Mouse (Mus musculus) cerebellum, adult 11 months (tissue): ENCODE data around the gene Slc23a2.
A peak's percentile ranks its signal among the peaks of the same experiment; 100 is the strongest.

Experiments used
- DNase-seq: peaks from one replicate; pipeline ENCODE4 v3.0.0; 2022

Slc23a2 gene

GRCm38 (mm10) chr2:132144971-132145691 lies at the start of gene Slc23a2:
Gene Slc23a2 (minus strand): TSS chr2:132145108.
- DNase-seq = peak; percentile 40

- no peak for DNase-seq
Observed at GRCm38 (mm10) chr2:132190602-132191161, 45.8 kb upstream of the Slc23a2 start.

GRCm38 (mm10) chr2:132183874-132184273 lies 39.0 kb upstream of the Slc23a2 start:
- no peak for DNase-seq

- no peak for DNase-seq
Observed at GRCm38 (mm10) chr2:132180463-132181205, 35.7 kb upstream of the Slc23a2 start.

DNA sequence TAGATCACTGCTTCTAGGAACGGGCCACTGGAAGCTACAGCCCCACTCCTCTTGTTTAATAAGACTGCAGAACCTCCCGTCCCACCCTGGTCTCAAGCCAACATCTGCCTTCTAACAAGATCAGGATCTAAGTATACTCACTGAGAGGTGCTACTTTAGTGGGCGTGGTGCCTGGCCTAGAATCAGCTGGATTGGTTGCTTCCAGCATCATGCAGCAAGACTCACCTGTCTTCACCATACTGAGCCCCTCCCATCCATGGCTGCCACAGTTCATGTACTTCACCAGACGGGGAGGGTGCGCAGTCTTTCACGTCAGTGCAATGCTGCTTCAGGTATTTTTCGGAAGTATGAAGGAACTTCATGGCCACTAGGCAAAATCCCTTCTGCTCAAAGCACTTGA lies 34.5 kb upstream of the Slc23a2 start:
- no peak for DNase-seq

DNA sequence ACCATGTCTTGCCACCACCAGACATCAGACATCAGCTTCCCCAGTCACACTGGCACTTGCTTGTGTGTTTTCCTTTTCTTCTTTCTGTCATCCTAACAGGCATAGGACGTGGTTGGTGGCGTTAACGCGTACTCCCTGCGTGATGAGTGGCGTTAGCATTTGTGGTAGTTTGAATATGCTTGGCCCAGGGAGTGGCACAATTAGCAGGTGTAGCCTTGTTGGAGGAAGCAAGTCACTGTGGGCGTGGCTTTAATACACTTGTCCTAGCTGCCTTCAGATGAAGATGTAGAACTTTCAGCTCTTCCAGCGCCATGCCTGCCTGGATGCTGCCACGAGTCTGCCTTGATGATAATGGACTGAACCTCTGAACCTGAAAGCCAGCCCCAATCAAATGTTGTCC lies 32.5 kb upstream of the Slc23a2 start:
- no peak for DNase-seq

- DNase-seq = no peak
Observed at GRCm38 (mm10) chr2:132176289-132176848, 31.5 kb upstream of the Slc23a2 start.

GRCm38 (mm10) chr2:132174048-132174447 lies 29.1 kb upstream of the Slc23a2 start:
- no peak for DNase-seq

DNA sequence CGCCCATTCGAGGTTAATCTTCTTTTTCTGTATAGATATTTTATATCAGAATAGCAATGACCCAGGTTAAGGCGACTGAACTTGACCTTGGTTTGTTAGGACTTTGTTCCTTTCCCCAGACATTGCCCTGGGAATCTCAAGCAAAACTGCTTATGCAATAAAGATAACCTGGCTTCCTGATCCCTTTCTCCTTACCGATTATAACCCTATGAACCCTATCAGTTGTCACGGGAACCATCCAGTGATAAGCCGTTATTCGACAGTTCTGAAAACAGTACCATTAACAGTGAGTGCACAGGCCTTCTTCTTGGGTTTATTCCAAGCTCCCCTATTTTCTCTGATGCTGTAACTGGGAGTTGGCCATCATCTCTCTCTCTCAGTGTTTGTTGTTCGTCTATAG lies 27.0 kb upstream of the Slc23a2 start:
- no peak for DNase-seq

- DNase-seq = no peak
Observed at GRCm38 (mm10) chr2:132169150-132169549, 24.2 kb upstream of the Slc23a2 start.

DNA sequence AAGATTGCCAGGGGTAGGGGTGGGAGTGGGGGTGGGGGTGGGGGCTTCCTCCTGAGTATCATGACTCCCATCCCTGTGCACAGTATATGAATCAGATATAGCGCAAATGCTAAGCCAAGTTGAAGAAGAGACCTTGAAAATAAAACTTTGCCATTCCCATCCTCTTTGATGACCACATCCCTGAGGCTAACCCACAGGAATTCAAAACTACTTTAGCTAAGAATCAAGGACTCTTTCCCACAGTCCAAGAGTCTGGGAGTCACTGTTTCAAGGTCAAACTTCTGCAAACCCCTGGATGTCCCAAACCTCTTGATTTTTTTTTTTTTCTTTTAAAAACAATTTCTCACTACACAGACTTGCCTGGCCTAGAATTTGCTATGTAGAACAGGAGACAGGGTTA lies 18.7 kb upstream of the Slc23a2 start:
- no peak for DNase-seq

GRCm38 (mm10) chr2:132157482-132157881 lies 12.6 kb upstream of the Slc23a2 start:
- DNase-seq = peak; percentile 29

DNA sequence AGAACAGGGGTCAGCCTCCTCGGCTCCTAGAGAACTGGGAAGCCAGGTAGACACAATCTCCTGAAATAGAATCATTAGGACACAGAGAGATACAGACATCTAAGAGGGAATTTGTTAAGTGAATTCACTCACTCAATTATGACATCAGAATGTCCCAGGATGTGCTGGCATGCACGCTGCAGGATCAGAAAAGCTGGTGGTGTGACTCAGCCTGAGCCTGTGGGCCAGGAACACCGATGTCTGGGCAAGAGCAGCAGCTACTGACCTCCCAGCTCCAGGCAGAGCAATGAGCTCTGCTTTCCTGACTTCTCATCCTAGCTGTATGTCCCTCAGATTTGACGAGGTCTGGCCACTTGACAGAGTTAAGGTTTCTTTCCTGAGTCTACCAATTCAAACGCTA lies 7.8 kb upstream of the Slc23a2 start:
- DNase-seq = no peak

GRCm38 (mm10) chr2:132151592-132151991 lies 6.7 kb upstream of the Slc23a2 start:
- DNase-seq = no peak

- DNase-seq = no peak
Observed at GRCm38 (mm10) chr2:132150926-132151325, 6.0 kb upstream of the Slc23a2 start.

DNA sequence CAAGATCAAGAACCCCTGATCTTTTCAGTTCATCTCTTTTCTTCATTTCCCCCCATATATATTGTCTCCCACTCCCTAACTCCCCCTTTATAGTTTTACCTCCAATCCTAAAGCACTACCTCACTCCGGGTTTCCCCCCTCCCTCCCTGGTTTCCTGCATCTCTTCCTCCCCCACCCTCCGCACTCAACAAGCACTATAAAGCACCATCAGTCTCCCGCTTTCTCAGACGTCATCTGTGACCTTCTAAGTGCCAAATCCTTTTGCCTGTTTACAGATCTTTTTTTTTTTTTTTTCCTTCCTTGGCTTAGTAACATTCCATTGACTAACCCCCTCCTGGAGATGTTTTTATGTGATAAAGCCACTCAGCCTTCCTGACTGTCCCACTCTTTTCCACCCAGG lies 1.6 kb upstream of the Slc23a2 start:
- DNase-seq = no peak

- DNase-seq = peak; percentile 44
Observed at GRCm38 (mm10) chr2:132143943-132144927, 673 bp downstream of the Slc23a2 start.

GRCm38 (mm10) chr2:132142606-132143005 lies 2.3 kb downstream of the Slc23a2 start:
- DNase-seq = no peak

DNA sequence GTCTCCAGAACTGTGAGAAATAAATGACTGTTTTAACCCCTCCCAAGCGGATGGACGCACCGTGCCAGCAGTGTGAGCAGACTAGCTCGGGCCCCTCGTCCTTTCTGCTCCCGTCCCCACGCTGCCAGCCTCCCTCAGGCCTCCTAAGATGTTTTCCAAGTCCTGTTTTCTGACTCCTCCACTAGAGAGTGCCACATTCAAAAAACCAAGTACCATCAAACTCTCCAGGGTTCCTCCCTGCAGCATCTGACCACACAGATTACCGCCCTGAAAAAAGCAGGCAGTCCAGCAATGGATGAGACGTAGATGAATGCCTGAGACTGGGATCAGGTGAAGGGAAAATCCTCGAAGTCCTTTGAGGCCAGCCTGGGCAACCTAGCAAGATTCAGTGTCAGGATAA lies 4.4 kb downstream of the Slc23a2 start:
- DNase-seq = no peak

DNA sequence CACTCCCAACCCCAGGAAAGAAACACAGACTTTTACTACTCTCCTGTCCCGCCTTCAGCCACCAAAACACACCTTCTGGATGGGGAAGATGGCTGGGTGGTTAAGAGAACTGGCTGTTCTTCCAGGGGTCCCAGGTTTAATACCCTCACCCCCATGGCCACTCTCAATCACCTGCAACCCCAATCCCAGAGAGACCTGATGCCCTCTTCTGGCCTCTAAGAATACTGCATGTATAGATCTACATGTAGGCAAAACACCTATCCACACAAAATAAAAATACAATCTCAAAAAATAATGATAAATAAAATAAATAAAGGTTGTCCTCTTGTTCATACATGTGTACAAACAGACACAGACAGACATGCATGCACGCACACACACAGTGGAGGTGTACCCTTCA lies 5.8 kb downstream of the Slc23a2 start:
- no peak for DNase-seq

DNA sequence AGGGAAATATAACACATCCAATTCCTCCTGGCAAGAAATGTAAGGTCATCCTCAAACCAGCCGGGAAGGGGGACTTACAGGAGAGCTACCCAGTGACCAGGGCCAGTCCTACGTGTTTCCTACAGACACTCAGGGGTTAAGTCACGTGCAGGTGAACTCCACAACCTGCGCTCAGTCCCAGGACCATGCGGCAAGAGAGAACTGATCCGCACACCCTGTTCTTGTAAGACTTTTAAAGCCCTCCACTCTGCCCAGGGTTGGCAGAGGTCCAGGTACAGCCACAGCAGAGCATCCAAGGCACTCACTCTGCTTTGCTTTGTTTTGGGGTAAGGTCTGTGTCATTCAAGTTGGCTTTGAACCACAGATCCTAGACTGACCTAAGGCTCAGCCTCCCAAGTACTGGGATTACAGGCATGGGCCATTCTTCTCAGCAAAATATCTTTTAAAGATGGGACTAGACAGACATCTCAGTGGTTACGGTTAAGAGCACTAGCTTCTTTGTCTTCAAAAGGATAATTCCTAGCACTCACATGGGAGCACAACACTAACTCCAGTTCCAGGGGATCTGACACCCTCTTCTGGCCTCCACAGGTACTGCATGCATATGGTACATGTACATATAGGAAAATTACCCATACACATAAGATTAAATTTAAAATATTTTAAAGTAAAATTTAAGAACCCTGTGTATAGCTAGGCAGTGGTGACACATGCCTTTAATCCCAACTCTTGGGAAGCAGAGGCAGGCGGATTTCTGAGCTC lies 8.9 kb downstream of the Slc23a2 start:
- no peak for DNase-seq

- no peak for DNase-seq
Observed at GRCm38 (mm10) chr2:132134758-132135157, 10.2 kb downstream of the Slc23a2 start.
